Mouse (Mus musculus) liver, embryonic 11.5 days (tissue): Measurements from ENCODE around the gene Tmem178b. TPM values are rescaled to one million over a fixed set of nuclear protein-coding genes. Genes with fewer than 3 reads are reported as not detected.

Experiments
- ATAC-seq: fragments of 200-750 bp; cut with Nextera tagmentation; replicated peaks from 2 replicates; pipeline ENCODE4 v1.8.0; 2017; ENCODE audit warnings: moderate number of reproducible peaks, mild to moderate bottlenecking, moderate TSS enrichment, moderate library complexity; ENCODE audit not compliant: low FRiP score
- DNase-seq: peaks from one replicate; pipeline ENCODE4 v3.0.0-alpha.2; 2017; ENCODE audit warnings: low spot score
- H3K27ac ChIP-seq: fragments of 300-500 bp; sonication (generic); 2 replicates; pipeline ENCODE4 v1.5.1; 2014; ENCODE audit warnings: mild to moderate bottlenecking, low read depth, low read length, control low read depth
- H3K27me3 ChIP-seq: fragments of 300-500 bp; sonication (generic); replicated peaks from 2 replicates; pipeline ENCODE4 v1.6.1; 2014; ENCODE audit warnings: low read length, mixed read lengths; ENCODE audit not compliant: control insufficient read depth, insufficient read depth
- H3K36me3 ChIP-seq: fragments of 300-500 bp; sonication (generic); 2 replicates; pipeline ENCODE4 v1.6.1; 2014; ENCODE audit warnings: mild to moderate bottlenecking, low read length, moderate library complexity, mixed read lengths; ENCODE audit not compliant: control insufficient read depth, insufficient read depth
- H3K4me1 ChIP-seq: fragments of 300-500 bp; sonication (generic); replicated peaks from 2 replicates; pipeline ENCODE4 v1.6.1; 2014; ENCODE audit warnings: low read length, mixed read lengths; ENCODE audit not compliant: control insufficient read depth, insufficient read depth
- H3K4me2 ChIP-seq: fragments of 300-500 bp; sonication (generic); 2 replicates; pipeline ENCODE4 v1.6.1; 2014; ENCODE audit warnings: mild to moderate bottlenecking, control low read depth, moderate library complexity
- H3K4me3 ChIP-seq: fragments of 300-500 bp; sonication (generic); 2 replicates; pipeline ENCODE4 v1.5.1; 2014; ENCODE audit warnings: low read depth, low read length, control low read depth
- H3K9ac ChIP-seq: fragments of 300-500 bp; sonication (generic); 2 replicates; pipeline ENCODE4 v1.6.1; 2014; ENCODE audit warnings: low read depth, low read length, control low read depth
- H3K9me3 ChIP-seq: fragments of 300-500 bp; sonication (generic); 2 replicates; pipeline ENCODE4 v1.6.1; 2016; ENCODE audit warnings: low read length, inconsistent platforms, mixed read lengths; ENCODE audit not compliant: control insufficient read depth
- WGBS: fragments of 180-500 bp; shearing (Covaris S2); extraction: QIAGEN DNeasy Blood & Tissue Kit; methylation state at CpG from one replicate; pipeline ENCODE4 v1.1.7; 2014; 5-methylcytosine and 5-hydroxymethylcytosine counted together
- polyA plus RNA-seq: library from polyadenylated mRNA; unstranded; fragments of >200 nt; fragmentation: Nextera tagmentation; extraction: Ambion mirVana; gene quantifications from 2 replicates; pipeline ENCODE4 v1.2.1, GENCODE M21; 2014

Tmem178b gene
- polyA plus RNA-seq, 1 experiment from 2014 or later: 0.15 TPM

DNA sequence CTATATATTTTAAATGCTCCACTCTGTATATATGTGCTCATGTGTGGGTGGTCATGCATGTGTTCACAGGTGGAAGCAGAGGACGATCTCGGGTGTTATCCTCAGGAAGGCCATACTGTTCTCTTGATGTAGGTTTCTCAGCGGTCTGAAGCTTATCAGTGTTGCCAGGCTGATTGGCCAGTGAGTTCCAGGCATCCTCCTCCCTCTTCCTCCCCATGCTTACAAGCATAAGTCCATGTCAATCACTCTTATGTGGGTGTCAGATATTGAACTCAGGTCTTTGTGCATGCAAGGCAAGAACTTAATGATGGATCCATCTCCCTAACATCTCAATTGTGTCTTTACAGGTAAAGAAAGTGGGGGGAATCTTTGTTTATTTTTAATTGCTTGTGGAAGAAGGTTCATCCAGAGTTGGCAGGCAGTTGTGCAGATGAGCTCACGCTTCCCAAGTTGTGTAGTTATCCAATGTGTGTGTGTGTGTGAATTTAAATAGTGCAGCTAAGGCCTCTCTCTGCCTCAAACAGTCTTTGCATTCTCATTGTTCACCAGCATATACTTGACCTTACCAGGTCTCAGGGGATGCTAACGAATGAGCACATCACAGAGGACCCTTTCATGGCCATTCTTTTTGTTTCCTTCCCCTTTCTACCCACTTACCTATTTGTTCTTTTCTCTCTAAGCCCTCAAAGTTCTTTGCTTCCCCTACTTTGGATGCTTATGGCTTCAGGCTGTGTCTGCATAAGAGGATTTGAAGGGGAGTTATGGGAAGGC, 72.8 kb downstream of the Tmem178b start:
- H3K4me2 ChIP-seq: no peak overlapping the region
- H3K36me3 ChIP-seq: no peaks in the 10 kb centered on the region
- ATAC-seq (no peak), DNase-seq (no peak)
- WGBS: 62% methylated on average over 5 of the region's 5 CpGs
- H3K9me3 ChIP-seq: no peaks in the 10 kb centered on the region
- no peaks in the 10 kb centered on the region for H3K4me1 ChIP-seq
- H3K4me3 ChIP-seq: no peak overlapping the region
- no peaks in the 10 kb centered on the region for H3K27me3 ChIP-seq
- no peak overlapping the region for H3K9ac ChIP-seq
- no peak overlapping the region for H3K27ac ChIP-seq

DNA sequence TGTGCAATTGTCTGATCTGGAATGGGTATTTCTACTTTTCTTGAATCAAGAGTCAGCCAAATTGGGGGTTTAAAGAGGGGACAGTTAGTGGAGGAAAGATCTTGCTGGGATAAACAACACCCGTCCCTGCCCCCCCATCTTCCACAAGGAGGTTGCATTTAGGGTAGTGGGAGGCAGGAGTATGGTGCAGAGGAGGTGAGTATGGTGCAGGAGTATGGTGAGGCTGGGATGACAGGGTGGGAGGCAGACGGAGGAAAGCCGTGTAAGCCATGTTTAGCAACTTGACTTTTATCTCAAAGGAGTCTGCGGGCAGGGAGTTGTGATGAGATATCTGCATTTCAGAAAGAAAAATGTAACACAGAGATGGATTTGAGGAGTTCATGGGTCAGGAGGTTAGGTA, 73.5 kb downstream of the Tmem178b start:
- no peak for ATAC-seq
- DNase-seq: no peak

DNA sequence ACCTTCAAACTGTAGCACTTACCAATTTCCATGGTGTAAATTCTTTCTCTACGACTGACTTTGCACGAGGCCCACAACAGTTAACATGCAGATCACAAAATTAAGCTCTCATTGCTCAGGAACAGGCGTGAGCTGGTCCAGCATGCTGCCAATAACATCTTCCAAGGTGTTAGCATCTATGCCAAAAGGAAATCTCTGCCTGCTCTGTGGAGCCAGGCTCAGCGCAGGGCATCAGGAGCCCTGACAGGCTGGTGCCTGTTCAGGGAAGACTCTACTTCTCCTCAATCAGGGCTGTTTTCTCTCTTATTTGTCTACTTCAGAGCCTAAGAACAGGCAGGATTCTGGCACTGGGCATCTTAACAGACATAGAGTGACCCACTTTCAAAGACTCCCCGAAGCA, 80.9 kb downstream of the Tmem178b start:
- Histone ChIP-seq H3K4me3 (no peak overlapping the region), H3K4me1 (no peaks in the 10 kb centered on the region), H3K27ac (no peak overlapping the region), H3K9me3 (no peaks in the 10 kb centered on the region), H3K36me3 (no peaks in the 10 kb centered on the region), H3K9ac (no peak overlapping the region), H3K27me3 (no peaks in the 10 kb centered on the region), H3K4me2 (no peak overlapping the region)
- DNase-seq (no peak), ATAC-seq (no peak)
- WGBS: 76% methylated on average over 5 of the region's 5 CpGs

More for the DNA sequence above, 73.5 kb downstream of the Tmem178b start:
- H3K27ac ChIP-seq: no peak overlapping the region
- H3K4me1 ChIP-seq: no peaks in the 10 kb centered on the region
- no peak overlapping the region for H3K9ac ChIP-seq
- no peak overlapping the region for H3K4me2 ChIP-seq
- H3K36me3 ChIP-seq: no peaks in the 10 kb centered on the region
- no peaks in the 10 kb centered on the region for H3K9me3 ChIP-seq
- WGBS: 75% methylated on average over 4 of the region's 4 CpGs
- no peak overlapping the region for H3K4me3 ChIP-seq
- H3K27me3 ChIP-seq: no peaks in the 10 kb centered on the region

DNA sequence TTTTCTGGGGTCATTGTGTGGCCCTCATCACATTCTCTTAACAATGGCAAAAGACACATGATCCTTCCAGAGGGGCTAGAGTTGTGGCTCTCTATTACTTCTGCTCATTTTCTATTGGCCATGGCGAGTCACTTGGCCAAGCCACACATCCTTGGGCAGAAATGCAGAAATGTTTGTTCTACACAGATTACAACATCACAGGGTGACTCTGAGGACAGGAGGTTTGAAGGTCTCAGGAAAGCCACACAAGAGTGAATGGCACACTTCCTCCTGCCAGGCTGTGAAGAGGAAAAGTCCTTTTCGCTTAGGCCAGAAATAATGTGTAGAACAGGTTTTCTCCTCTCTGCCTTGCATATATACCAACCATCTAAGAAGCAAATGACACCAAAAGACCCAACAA, 82.1 kb downstream of the Tmem178b start:
- Histone ChIP-seq H3K27ac (no peak overlapping the region), H3K4me1 (no peaks in the 10 kb centered on the region), H3K9me3 (no peaks in the 10 kb centered on the region), H3K4me3 (no peak overlapping the region), H3K27me3 (no peaks in the 10 kb centered on the region), H3K9ac (no peak overlapping the region), H3K36me3 (no peaks in the 10 kb centered on the region), H3K4me2 (no peak overlapping the region)
- WGBS: 73% methylated on average over 2 of the region's 2 CpGs
- no peak for ATAC-seq
- no peak for DNase-seq

DNA sequence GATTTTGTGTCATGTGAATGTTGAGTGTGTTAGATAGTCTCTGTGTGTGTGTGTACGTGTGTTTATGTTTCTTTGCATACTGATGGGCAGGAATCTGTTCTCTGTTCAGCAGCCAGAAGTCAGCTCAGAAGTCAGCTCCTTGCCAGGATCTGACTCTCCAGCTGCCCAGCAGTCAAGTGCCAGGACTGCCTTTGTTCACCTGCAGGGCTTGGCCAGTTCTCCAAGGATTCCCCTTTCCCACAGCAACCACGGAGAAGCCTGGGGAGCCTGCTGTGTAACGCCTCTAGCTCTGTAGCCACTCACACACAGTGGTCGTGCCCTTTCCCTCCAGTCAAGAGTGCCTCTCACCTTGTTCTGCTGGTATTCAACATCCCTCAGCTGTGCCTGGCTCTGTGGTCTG, 91.5 kb downstream of the Tmem178b start:
- DNase-seq (no peak), ATAC-seq (no peak)
- H3K36me3 ChIP-seq: no peaks in the 10 kb centered on the region
- WGBS: 66% methylated on average over 4 of the region's 4 CpGs
- no peaks in the 10 kb centered on the region for H3K27me3 ChIP-seq
- no peak overlapping the region for H3K27ac ChIP-seq
- H3K4me1 ChIP-seq: no peaks in the 10 kb centered on the region
- H3K4me3 ChIP-seq: no peak overlapping the region
- H3K9me3 ChIP-seq: no peaks in the 10 kb centered on the region
- H3K9ac ChIP-seq: no peak overlapping the region
- H3K4me2 ChIP-seq: no peak overlapping the region

DNA sequence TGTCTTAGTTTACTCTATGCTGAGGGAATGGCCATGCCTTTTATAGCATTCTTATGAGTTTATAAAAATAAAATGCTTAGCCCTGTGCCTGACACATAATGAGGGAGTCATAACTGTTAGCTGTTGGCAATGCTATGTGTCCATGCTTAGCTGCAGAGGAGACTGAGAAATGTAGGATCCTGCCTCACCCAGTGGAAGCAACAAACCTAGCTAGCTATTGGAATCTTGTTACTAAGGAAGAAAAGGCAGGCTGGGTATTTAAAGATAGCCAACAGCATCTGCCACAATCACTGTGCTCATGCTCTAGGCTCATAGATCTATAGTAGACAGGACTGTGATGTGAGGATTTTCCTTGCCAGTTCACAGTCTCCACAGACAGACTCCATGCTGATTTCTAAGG, 97.2 kb downstream of the Tmem178b start:
- H3K4me1 ChIP-seq: no peaks in the 10 kb centered on the region

DNA sequence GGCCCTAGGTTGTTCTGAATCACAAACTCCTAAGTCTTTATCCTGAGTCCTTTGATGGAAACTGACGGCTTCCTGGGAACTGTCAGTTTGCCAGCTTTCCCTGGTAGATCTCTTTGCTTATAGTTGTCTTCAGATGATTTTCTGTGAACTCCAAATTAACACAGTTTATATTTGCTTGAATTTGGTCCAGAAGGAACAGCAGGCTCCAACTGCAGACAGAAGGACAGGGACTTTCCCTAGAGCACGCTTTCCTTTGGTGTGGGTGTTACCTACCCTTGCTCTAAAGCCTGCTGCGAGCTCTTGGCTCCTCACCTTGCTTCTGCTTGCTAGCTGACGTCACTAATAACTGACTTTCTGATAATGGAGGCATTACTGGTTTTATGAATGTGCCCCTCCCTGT, 105.9 kb downstream of the Tmem178b start:
- no peak overlapping the region for H3K9ac ChIP-seq
- no peak overlapping the region for H3K4me3 ChIP-seq
- H3K36me3 ChIP-seq: no peaks in the 10 kb centered on the region
- WGBS: 68% methylated on average over 4 of the region's 4 CpGs
- H3K4me1 ChIP-seq: no peaks in the 10 kb centered on the region
- no peak overlapping the region for H3K4me2 ChIP-seq
- no peaks in the 10 kb centered on the region for H3K9me3 ChIP-seq
- ATAC-seq (no peak), DNase-seq (no peak)
- H3K27ac ChIP-seq: no peak overlapping the region
- no peaks in the 10 kb centered on the region for H3K27me3 ChIP-seq

More for the DNA sequence above, 97.2 kb downstream of the Tmem178b start:
- H3K4me3 ChIP-seq: no peak overlapping the region
- ATAC-seq (no peak), DNase-seq (no peak)
- no peaks in the 10 kb centered on the region for H3K27me3 ChIP-seq
- no peaks in the 10 kb centered on the region for H3K36me3 ChIP-seq
- H3K9me3 ChIP-seq: no peaks in the 10 kb centered on the region
- H3K4me2 ChIP-seq: no peak overlapping the region
- H3K9ac ChIP-seq: no peak overlapping the region
- no peak overlapping the region for H3K27ac ChIP-seq

DNA sequence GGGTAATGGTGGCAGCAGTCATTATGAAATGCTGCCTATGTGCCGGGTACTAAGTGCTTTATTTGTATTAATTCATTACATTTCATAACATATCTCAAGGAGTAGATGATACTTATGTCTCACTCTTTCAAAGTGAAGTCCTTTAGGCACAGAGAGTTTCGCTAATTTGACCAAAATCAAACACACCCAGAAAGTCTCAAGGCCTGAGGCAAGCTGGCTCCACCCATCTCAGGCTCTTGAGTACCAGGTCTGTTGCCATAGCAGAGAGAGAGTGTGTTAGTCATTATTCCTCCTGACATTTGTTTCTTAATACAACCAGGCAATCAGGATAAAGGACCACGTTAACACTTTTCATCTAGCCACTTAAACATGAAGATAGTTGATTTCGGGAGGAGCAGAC, 117.7 kb downstream of the Tmem178b start:
- no peaks in the 10 kb centered on the region for H3K4me1 ChIP-seq
- no peaks in the 10 kb centered on the region for H3K36me3 ChIP-seq
- H3K4me2 ChIP-seq: no peak overlapping the region
- 71% methylated on average over 4 of the region's 4 CpGs for WGBS
- no peak overlapping the region for H3K9ac ChIP-seq
- no peak overlapping the region for H3K4me3 ChIP-seq
- no peak for DNase-seq
- ATAC-seq: no peak
- no peaks in the 10 kb centered on the region for H3K27me3 ChIP-seq
- no peaks in the 10 kb centered on the region for H3K9me3 ChIP-seq
- no peak overlapping the region for H3K27ac ChIP-seq

DNA sequence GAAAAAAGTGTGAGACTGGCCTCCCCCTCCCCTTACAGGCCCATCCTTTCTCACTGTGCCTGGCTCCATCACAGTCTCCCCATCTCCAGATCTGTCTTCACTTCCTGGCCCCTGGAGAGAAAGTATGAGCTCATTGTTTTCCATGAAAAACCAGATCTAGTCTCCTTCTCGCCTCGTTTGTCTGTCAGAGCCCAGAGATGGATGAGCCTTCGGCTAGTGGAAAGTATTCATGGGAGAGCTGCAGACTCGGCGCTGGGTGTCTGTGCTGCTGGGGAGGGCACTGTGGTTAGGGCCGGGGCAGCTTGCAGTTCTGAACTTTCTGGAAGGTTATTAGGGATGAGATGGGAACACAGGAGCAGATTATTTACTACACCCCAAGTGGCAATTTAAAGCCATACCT, 118.9 kb downstream of the Tmem178b start:
- ATAC-seq (no peak), DNase-seq (no peak)
- no peaks in the 10 kb centered on the region for H3K4me1 ChIP-seq
- H3K9me3 ChIP-seq: no peaks in the 10 kb centered on the region
- no peak overlapping the region for H3K9ac ChIP-seq
- H3K27ac ChIP-seq: no peak overlapping the region
- H3K36me3 ChIP-seq: no peaks in the 10 kb centered on the region
- H3K4me2 ChIP-seq: no peak overlapping the region
- no peak overlapping the region for H3K4me3 ChIP-seq
- H3K27me3 ChIP-seq: no peaks in the 10 kb centered on the region
- whole genome bisulfite sequencing: 35% methylated on average over 6 of the region's 6 CpGs
